Mouse (Mus musculus): ENCODE results near the gene Vmn1r90. TPM values are rescaled to one million over a fixed set of nuclear protein-coding genes. Genes with fewer than 3 reads are reported as not detected.
A peak's percentile ranks its signal among the peaks of the same experiment; 100 is the strongest.
"Not testable (repeated sequence)": the region's sequence is repeated elsewhere in the genome, so short reads cannot be mapped to it uniquely, and the experiment has no call there.

Gene Vmn1r90
- 0.66 and 1.9 TPM in 2 replicates for polyA plus RNA-seq (2011; ENCODE audit: insufficient read depth, insufficient read length, low read depth, missing spikeins)

GRCm38 (mm10) chr7:14563406-14563805 lies at the start of gene Vmn1r90:
Gene Vmn1r90, minus strand, starts transcription at chr7:14563506.
- H3K4me3 ChIP-seq (ENCODE audit: low read depth, low read length) = no peak within 1 kb of the TSS
- no peaks in the 10 kb centered on the region for H3K36me3 ChIP-seq (ENCODE audit: control insufficient read depth, insufficient read depth, low read length, poor library complexity, severe bottlenecking)
- H3K9me3 ChIP-seq (replicated peaks; ENCODE audit: control insufficient read depth, insufficient read depth, low read length, poor library complexity, severe bottlenecking) = no peaks in the 10 kb centered on the region
- no peaks in the 10 kb centered on the region for H3K4me1 ChIP-seq (ENCODE audit: control insufficient read depth, insufficient read depth, low read length)
- no peak within 1 kb of the TSS for H3K9ac ChIP-seq (ENCODE audit: low read depth, poor library complexity, severe bottlenecking)
- TF ChIP-seq EP300 (IDR thresholded peaks at IDR 0.05; ENCODE audit: insufficient read depth, low read depth, low read length) (no peak), POLR2A (IDR thresholded peaks at IDR 0.05; ENCODE audit: insufficient read depth, low read length) (no peak), CTCF (IDR thresholded peaks at IDR 0.05; ENCODE audit: low read depth, low read length) (no peak)
- no peak within 1 kb of the TSS for H3K27ac ChIP-seq (ENCODE audit: insufficient read depth, low read length)
- no peaks in the 10 kb centered on the region for H3K27me3 ChIP-seq (ENCODE audit: control insufficient read depth, insufficient read depth, low read length, poor library complexity, severe bottlenecking)

- H3K4me1 ChIP-seq (ENCODE audit: control insufficient read depth, insufficient read depth, low read length); H3K27ac ChIP-seq (ENCODE audit: insufficient read depth, low read length); H3K27me3 ChIP-seq (ENCODE audit: control insufficient read depth, insufficient read depth, low read length, poor library complexity, severe bottlenecking); H3K9ac ChIP-seq (ENCODE audit: low read depth, poor library complexity, severe bottlenecking); H3K36me3 ChIP-seq (ENCODE audit: control insufficient read depth, insufficient read depth, low read length, poor library complexity, severe bottlenecking); H3K4me3 ChIP-seq (ENCODE audit: low read depth, low read length): not testable (repeated sequence)
- TF ChIP-seq CTCF (IDR thresholded peaks at IDR 0.05; ENCODE audit: low read depth, low read length) = peak; percentile 48
- H3K9me3 ChIP-seq (replicated peaks; ENCODE audit: control insufficient read depth, insufficient read depth, low read length, poor library complexity, severe bottlenecking) = peaks cover 22% of the 10 kb centered on the region
Observed at GRCm38 (mm10) chr7:14593009-14593408, 29.7 kb upstream of the Vmn1r90 start.

- TF ChIP-seq EP300 (IDR thresholded peaks at IDR 0.05; ENCODE audit: insufficient read depth, low read depth, low read length) (no peak), POLR2A (IDR thresholded peaks at IDR 0.05; ENCODE audit: insufficient read depth, low read length) (no peak), CTCF (IDR thresholded peaks at IDR 0.05; ENCODE audit: low read depth, low read length) (no peak)
- H3K27ac ChIP-seq (ENCODE audit: insufficient read depth, low read length) = no peak overlapping the region
- H3K27me3 ChIP-seq (ENCODE audit: control insufficient read depth, insufficient read depth, low read length, poor library complexity, severe bottlenecking) = no peaks in the 10 kb centered on the region
- H3K4me1 ChIP-seq (ENCODE audit: control insufficient read depth, insufficient read depth, low read length) = no peaks in the 10 kb centered on the region
- H3K36me3 ChIP-seq (ENCODE audit: control insufficient read depth, insufficient read depth, low read length, poor library complexity, severe bottlenecking) = no peaks in the 10 kb centered on the region
- no peak overlapping the region for H3K9ac ChIP-seq (ENCODE audit: low read depth, poor library complexity, severe bottlenecking)
- H3K4me3 ChIP-seq (ENCODE audit: low read depth, low read length) = no peak overlapping the region
- H3K9me3 ChIP-seq (replicated peaks; ENCODE audit: control insufficient read depth, insufficient read depth, low read length, poor library complexity, severe bottlenecking) = no peaks in the 10 kb centered on the region
Observed at GRCm38 (mm10) chr7:14552284-14552683, 11.0 kb downstream of the Vmn1r90 start.

- H3K9me3 ChIP-seq (replicated peaks; ENCODE audit: control insufficient read depth, insufficient read depth, low read length, poor library complexity, severe bottlenecking) = no peaks in the 10 kb centered on the region
Observed at GRCm38 (mm10) chr7:14525280-14525679, 38.0 kb downstream of the Vmn1r90 start.

GRCm38 (mm10) chr7:14522636-14523035 lies 40.7 kb downstream of the Vmn1r90 start:
- Histone ChIP-seq H3K9me3 (replicated peaks; ENCODE audit: control insufficient read depth, insufficient read depth, low read length, poor library complexity, severe bottlenecking) (no peaks in the 10 kb centered on the region), H3K9ac (ENCODE audit: low read depth, poor library complexity, severe bottlenecking) (no peak overlapping the region), H3K27ac (ENCODE audit: insufficient read depth, low read length) (no peak overlapping the region), H3K36me3 (ENCODE audit: control insufficient read depth, insufficient read depth, low read length, poor library complexity, severe bottlenecking) (no peaks in the 10 kb centered on the region), H3K27me3 (ENCODE audit: control insufficient read depth, insufficient read depth, low read length, poor library complexity, severe bottlenecking) (no peaks in the 10 kb centered on the region), H3K4me3 (ENCODE audit: low read depth, low read length) (no peak overlapping the region), H3K4me1 (ENCODE audit: control insufficient read depth, insufficient read depth, low read length) (no peaks in the 10 kb centered on the region)
- TF ChIP-seq POLR2A (IDR thresholded peaks at IDR 0.05; ENCODE audit: insufficient read depth, low read length) = no peak
- no peak for TF ChIP-seq EP300 (IDR thresholded peaks at IDR 0.05; ENCODE audit: insufficient read depth, low read depth, low read length)
- TF ChIP-seq CTCF (IDR thresholded peaks at IDR 0.05; ENCODE audit: low read depth, low read length) = no peak

More at GRCm38 (mm10) chr7:14525280-14525679, 38.0 kb downstream of the Vmn1r90 start:
- TF ChIP-seq POLR2A (IDR thresholded peaks at IDR 0.05; ENCODE audit: insufficient read depth, low read length) (no peak), EP300 (IDR thresholded peaks at IDR 0.05; ENCODE audit: insufficient read depth, low read depth, low read length) (no peak), CTCF (IDR thresholded peaks at IDR 0.05; ENCODE audit: low read depth, low read length) (no peak)
- Histone ChIP-seq H3K4me1 (ENCODE audit: control insufficient read depth, insufficient read depth, low read length) (no peaks in the 10 kb centered on the region), H3K27ac (ENCODE audit: insufficient read depth, low read length) (no peak overlapping the region), H3K4me3 (ENCODE audit: low read depth, low read length) (no peak overlapping the region), H3K9ac (ENCODE audit: low read depth, poor library complexity, severe bottlenecking) (no peak overlapping the region), H3K36me3 (ENCODE audit: control insufficient read depth, insufficient read depth, low read length, poor library complexity, severe bottlenecking) (no peaks in the 10 kb centered on the region), H3K27me3 (ENCODE audit: control insufficient read depth, insufficient read depth, low read length, poor library complexity, severe bottlenecking) (no peaks in the 10 kb centered on the region)

- Histone ChIP-seq H3K27ac (ENCODE audit: insufficient read depth, low read length) (no peak overlapping the region), H3K4me1 (ENCODE audit: control insufficient read depth, insufficient read depth, low read length) (no peaks in the 10 kb centered on the region), H3K9ac (ENCODE audit: low read depth, poor library complexity, severe bottlenecking) (no peak overlapping the region), H3K36me3 (ENCODE audit: control insufficient read depth, insufficient read depth, low read length, poor library complexity, severe bottlenecking) (no peaks in the 10 kb centered on the region), H3K27me3 (ENCODE audit: control insufficient read depth, insufficient read depth, low read length, poor library complexity, severe bottlenecking) (no peaks in the 10 kb centered on the region), H3K4me3 (ENCODE audit: low read depth, low read length) (no peak overlapping the region), H3K9me3 (replicated peaks; ENCODE audit: control insufficient read depth, insufficient read depth, low read length, poor library complexity, severe bottlenecking) (no peaks in the 10 kb centered on the region)
- no peak for TF ChIP-seq POLR2A (IDR thresholded peaks at IDR 0.05; ENCODE audit: insufficient read depth, low read length)
- TF ChIP-seq CTCF (IDR thresholded peaks at IDR 0.05; ENCODE audit: low read depth, low read length) = no peak
- no peak for TF ChIP-seq EP300 (IDR thresholded peaks at IDR 0.05; ENCODE audit: insufficient read depth, low read depth, low read length)
Observed at GRCm38 (mm10) chr7:14518301-14518700, 45.0 kb downstream of the Vmn1r90 start.

Other genes starting within 250 kb of the Vmn1r90 start
- not detected in 2 replicates for gene Obox8, start 229.9 kb downstream of the Vmn1r90 start, polyA plus RNA-seq (2011; ENCODE audit: insufficient read depth, insufficient read length, low read depth, missing spikeins)
- gene Sult2a8, start 116.7 kb downstream of the Vmn1r90 start, polyA plus RNA-seq (2011; ENCODE audit: insufficient read depth, insufficient read length, low read depth, missing spikeins) = not detected in 2 replicates
- gene Sult2a7, start 69.3 kb downstream of the Vmn1r90 start, polyA plus RNA-seq (2011; ENCODE audit: insufficient read depth, insufficient read length, low read depth, missing spikeins) = not detected in 2 replicates
- gene Obox7, start 96.0 kb upstream of the Vmn1r90 start, polyA plus RNA-seq (2011; ENCODE audit: insufficient read depth, insufficient read length, low read depth, missing spikeins) = not detected in 2 replicates